Mouse (Mus musculus): ENCODE results near the gene Nudcd3. TPM values are rescaled to one million over a fixed set of nuclear protein-coding genes. Genes with fewer than 3 reads are reported as not detected.

Nudcd3 gene
- 49.5 and 50.8 TPM in 2 replicates for polyA plus RNA-seq (2016; fragmentation: Nextera tagmentation; extraction: Ambion mirVana)

DNA sequence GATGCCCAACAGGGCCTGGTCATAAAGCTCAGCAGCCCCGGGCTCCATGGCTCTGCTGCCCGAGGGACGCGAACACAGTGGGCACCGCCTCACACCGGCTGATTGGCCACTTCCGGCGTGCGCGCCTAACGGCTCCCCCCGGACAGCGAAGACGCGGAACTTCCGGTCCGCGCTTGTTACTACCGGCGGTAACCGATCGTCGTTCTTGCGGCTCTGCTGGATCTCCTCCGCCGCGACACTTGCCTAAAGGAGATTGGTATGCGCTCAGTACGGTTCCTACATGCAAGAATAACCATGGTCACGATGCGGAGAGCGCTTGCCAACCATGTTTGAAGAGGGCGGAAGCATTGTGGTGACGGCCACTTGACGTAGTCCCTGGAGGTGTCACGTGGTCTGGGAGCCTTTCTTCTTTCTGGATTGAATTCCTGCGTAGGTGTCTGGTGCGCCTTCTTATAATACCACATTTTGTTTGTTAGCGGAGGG is at the start of gene Nudcd3:
Gene Nudcd3 (minus strand): TSS at position 329 of the 483 bp plus-strand sequence.
- under 1% methylated on average over 39 of the region's 39 CpGs for WGBS
- no peaks in the 10 kb centered on the region for H3K9me3 ChIP-seq
- H3K27ac ChIP-seq: peak within 1 kb of the TSS; percentile 92
- no peaks in the 10 kb centered on the region for H3K36me3 ChIP-seq
- peak; percentile 91 for ATAC-seq (ENCODE audit: insufficient number of reproducible peaks, insufficient read depth, low FRiP score, low TSS enrichment)
- H3K4me2 ChIP-seq (replicated peaks): peak within 1 kb of the TSS; percentile 92
- H3K4me1 ChIP-seq: peaks cover 15% of the 10 kb centered on the region
- peak within 1 kb of the TSS; percentile 83 for H3K4me3 ChIP-seq
- no peaks in the 10 kb centered on the region for H3K27me3 ChIP-seq
- H3K9ac ChIP-seq: peak within 1 kb of the TSS; percentile 89

DNA sequence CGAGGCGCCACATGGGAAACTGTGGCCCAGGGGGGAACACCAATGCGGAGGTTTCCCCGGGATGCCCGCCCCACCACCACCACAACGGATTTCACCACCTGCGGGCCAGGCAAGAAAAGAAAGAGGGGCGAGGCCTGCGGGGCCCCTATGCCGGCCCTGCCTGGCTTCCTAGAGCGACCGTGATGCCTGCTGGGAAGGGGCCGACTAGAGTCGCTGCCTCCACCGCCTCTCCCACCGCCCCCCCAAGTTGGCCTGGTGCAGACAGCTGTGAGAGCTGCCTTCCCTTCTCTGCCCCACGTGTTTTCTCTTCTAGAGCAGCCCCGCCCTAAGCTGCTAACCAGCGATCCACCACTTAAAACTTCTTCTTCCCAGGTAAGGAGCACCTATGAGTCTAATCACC is 44.5 kb upstream of the Nudcd3 start:
- ATAC-seq (ENCODE audit: insufficient number of reproducible peaks, insufficient read depth, low FRiP score, low TSS enrichment): no peak
- no peaks in the 10 kb centered on the region for H3K27me3 ChIP-seq
- no peaks in the 10 kb centered on the region for H3K9me3 ChIP-seq
- no peaks in the 10 kb centered on the region for H3K36me3 ChIP-seq
- no peaks in the 10 kb centered on the region for H3K4me1 ChIP-seq
- H3K4me2 ChIP-seq (replicated peaks): no peak overlapping the region
- no peak overlapping the region for H3K9ac ChIP-seq
- H3K27ac ChIP-seq: no peak overlapping the region
- no peak overlapping the region for H3K4me3 ChIP-seq
- 49% methylated on average over 19 of the region's 19 CpGs for WGBS

DNA sequence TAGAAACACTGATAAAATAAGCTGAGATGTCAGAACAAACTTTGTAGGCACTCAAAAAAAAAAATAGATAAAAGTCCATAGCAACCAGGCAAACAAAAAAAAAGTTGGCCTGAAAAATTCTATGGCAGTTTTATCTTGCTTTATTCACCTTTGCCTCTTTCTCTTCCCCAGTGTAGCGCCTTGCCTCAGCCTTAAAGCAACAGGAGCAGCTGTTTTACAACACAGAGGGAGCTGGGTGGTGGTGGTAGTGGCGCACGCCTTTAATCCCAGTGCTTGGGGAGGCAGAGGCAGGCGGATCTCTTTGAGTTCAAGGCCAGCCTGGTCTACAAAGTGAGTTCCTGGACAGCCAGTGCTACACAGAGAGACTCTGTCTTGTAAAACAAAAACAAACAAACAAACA is 32.8 kb upstream of the Nudcd3 start:
- no peak for ATAC-seq (ENCODE audit: insufficient number of reproducible peaks, insufficient read depth, low FRiP score, low TSS enrichment)
- 81% methylated on average over 4 of the region's 4 CpGs for WGBS
- Histone ChIP-seq H3K9me3 (0 out of 2 replicates have a peak, but pooled peaks cover 3% of the 10 kb centered on the region), H3K4me3 (no peak overlapping the region), H3K4me1 (no peaks in the 10 kb centered on the region), H3K4me2 (replicated peaks) (no peak overlapping the region), H3K36me3 (no peaks in the 10 kb centered on the region), H3K27ac (no peak overlapping the region), H3K27me3 (no peaks in the 10 kb centered on the region), H3K9ac (no peak overlapping the region)

DNA sequence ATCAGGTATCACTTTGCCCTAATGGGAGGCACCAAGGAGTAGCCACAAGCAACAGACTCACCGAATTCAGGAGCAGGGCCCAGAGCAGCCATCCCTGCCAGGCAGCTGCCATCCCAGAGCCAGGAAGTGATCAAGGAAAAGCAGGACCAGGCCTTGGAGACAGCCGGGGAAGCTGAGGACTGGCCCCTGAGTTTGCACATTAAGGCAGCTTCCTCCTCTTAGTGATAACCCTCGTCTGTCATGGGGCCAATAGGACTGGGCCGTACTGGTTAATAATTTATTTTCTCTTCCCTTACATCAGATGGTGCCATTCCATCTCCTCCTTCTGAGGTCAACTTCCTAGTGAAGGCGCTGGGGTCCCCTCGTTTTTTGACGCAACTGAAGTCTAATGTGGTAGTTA is 29.8 kb upstream of the Nudcd3 start, which contains the start of gene Npc1l1:
Gene Npc1l1 (minus strand): TSS at position 132 of the 400 bp plus-strand sequence.
- Histone ChIP-seq H3K27me3 (no peaks in the 10 kb centered on the region), H3K4me2 (replicated peaks) (no peak within 1 kb of the TSS), H3K4me1 (no peaks in the 10 kb centered on the region), H3K27ac (no peak within 1 kb of the TSS), H3K4me3 (no peak within 1 kb of the TSS), H3K9ac (no peak within 1 kb of the TSS), H3K9me3 (0 out of 2 replicates have a peak, but pooled peaks cover under 1% of the 10 kb centered on the region), H3K36me3 (no peaks in the 10 kb centered on the region)
- WGBS: 88% methylated on average over 7 of the region's 7 CpGs
- ATAC-seq (ENCODE audit: insufficient number of reproducible peaks, insufficient read depth, low FRiP score, low TSS enrichment): no peak

DNA sequence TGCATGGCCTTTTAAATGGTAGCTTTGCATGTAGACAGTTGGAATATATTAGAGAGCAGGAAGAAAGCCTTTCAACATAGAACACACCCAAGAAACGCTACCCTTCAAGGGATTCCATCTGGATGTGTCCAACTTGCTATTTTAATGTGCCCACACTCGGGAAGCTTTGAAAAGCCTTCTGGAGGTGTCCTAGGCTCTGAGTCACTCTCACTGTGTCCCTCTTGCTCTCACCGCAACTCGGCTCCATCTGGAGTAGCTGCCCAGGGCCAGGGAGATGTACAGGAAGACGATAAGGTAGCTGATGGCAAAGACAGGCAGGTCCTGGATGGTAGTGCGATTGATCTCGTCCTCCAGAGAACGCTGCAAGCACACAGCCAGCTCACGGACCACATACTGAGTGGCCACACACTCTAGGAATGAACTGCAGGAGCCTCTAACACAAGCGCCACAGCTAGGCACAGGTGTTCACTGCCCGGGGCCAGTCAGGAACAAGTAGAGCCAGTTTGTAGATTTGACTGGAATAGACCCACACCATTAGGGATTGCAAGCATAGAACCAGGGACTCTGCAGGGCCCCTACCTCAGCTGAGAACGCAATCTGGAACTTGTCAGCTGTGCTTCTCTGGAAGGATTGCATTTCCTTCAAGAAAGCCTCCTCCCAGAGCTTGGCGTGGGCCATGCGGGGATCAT is 24.5 kb upstream of the Nudcd3 start:
- Histone ChIP-seq H3K27ac (no peak overlapping the region), H3K9ac (no peak overlapping the region), H3K4me2 (replicated peaks) (no peak overlapping the region), H3K9me3 (no peaks in the 10 kb centered on the region), H3K4me3 (no peak overlapping the region), H3K36me3 (no peaks in the 10 kb centered on the region), H3K27me3 (no peaks in the 10 kb centered on the region), H3K4me1 (no peaks in the 10 kb centered on the region)
- ATAC-seq (ENCODE audit: insufficient number of reproducible peaks, insufficient read depth, low FRiP score, low TSS enrichment): no peak
- 78% methylated on average over 14 of the region's 14 CpGs for WGBS

DNA sequence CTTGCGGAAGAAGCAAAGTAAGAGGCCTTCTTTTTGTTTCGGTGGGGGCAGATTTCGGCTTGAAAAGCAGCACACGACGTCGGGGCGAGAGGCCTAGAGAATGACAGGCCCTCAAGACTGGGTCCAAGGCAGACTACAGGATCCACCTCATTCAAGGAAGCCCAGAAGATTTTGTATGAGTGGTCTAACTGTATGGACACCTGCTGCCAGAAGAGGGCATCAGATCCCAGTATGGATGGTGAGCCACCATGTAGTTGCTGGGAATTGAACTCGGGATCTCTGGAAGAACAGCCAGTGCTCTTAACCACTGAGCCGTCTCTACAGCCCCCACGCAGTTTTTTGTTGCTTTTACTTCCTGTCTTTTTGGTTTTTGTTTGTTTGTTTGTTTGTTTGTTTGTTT is 22.0 kb upstream of the Nudcd3 start:
- Histone ChIP-seq H3K9ac (no peak overlapping the region), H3K9me3 (no peaks in the 10 kb centered on the region)
- 90% methylated on average over 10 of the region's 10 CpGs for WGBS

DNA sequence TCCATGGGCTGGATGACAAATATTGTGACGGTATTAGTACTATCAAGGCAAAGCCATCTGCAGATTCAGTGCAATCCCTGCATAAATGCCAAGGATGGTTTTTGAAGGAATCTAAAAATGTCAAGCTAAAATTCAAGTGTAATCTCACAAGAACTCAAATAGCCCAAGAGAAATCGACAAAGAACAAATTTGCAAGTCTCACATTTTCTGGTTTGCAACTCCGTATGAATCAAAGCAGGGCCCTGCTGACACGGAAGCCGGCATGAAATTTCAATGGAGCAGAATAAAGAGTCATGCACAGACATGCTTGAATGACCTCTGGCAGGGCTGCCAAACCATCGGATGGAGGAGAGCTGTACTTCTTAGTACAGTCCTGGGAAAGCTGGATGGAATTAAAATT is 19.8 kb upstream of the Nudcd3 start:
- ATAC-seq (ENCODE audit: insufficient number of reproducible peaks, insufficient read depth, low FRiP score, low TSS enrichment): no peak
- Histone ChIP-seq H3K4me3 (no peak overlapping the region), H3K4me2 (replicated peaks) (no peak overlapping the region), H3K36me3 (no peaks in the 10 kb centered on the region), H3K9me3 (no peaks in the 10 kb centered on the region), H3K27me3 (no peaks in the 10 kb centered on the region), H3K27ac (no peak overlapping the region), H3K4me1 (no peaks in the 10 kb centered on the region), H3K9ac (no peak overlapping the region)
- whole genome bisulfite sequencing: 84% methylated on average over 6 of the region's 6 CpGs

More for the DNA sequence above, 22.0 kb upstream of the Nudcd3 start:
- Histone ChIP-seq H3K4me2 (replicated peaks) (no peak overlapping the region), H3K27me3 (no peaks in the 10 kb centered on the region), H3K4me1 (no peaks in the 10 kb centered on the region), H3K36me3 (no peaks in the 10 kb centered on the region), H3K4me3 (no peak overlapping the region), H3K27ac (no peak overlapping the region)
- no peak for ATAC-seq (ENCODE audit: insufficient number of reproducible peaks, insufficient read depth, low FRiP score, low TSS enrichment)

DNA sequence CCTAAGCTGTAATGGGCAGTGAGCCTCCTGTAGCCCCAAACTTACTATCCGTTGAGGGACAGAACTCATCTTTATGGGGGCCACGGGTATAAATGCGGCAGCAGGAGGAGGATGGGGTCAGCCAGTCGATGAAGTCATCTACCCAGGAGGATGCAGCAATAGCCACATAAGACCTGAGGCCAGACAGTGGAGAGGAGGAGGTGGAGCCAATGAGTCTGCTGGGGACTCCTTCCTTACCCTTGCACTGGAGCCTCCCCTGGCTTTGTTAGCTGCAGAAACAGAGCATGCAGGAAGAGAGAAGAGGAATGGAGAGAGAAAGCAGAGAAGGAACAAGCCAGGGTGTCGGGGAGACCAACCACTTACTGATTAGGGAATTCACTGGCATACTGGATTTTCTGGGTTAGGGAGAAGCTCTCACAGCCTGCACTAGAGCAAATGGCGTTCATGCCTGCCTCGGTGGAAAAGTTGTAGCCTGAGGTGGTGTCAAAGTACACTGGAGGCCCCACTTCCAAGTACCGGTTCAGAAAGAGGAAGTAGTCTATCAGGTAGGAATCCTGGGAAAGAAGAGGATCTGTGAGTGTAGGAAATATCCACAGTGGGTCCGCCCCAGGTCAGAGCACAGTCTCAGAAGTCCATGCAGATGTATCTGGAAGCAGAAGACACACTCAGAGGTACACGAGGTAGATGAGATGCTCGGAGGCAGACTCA is 18.1 kb upstream of the Nudcd3 start:
- WGBS: 76% methylated on average over 11 of the region's 11 CpGs
- ATAC-seq (ENCODE audit: insufficient number of reproducible peaks, insufficient read depth, low FRiP score, low TSS enrichment): no peak
- Histone ChIP-seq H3K27ac (no peak overlapping the region), H3K36me3 (no peaks in the 10 kb centered on the region), H3K4me3 (no peak overlapping the region), H3K9me3 (no peaks in the 10 kb centered on the region), H3K4me1 (no peaks in the 10 kb centered on the region), H3K9ac (no peak overlapping the region), H3K27me3 (no peaks in the 10 kb centered on the region), H3K4me2 (replicated peaks) (no peak overlapping the region)

DNA sequence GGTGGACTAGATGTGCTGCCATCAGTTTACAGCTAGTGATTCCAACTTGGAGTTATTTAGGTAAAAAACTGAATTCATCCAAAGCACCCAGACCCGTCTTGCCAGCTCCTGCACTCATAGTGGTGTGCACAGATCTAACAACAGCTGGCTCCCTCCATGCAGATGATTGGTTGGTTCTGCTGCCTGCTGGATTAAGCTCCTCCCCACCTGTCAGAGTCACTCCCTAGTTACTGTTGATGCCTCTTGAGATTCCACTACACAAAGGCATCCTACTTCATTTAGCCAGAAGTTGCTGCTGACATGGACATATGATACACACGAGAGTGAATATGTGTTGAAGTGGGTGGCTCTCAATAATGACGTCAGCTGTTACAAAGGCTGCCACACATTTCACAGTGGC is 16.6 kb upstream of the Nudcd3 start:
- no peak overlapping the region for H3K9ac ChIP-seq
- WGBS: 43% methylated on average over 3 of the region's 3 CpGs
- H3K27me3 ChIP-seq: no peaks in the 10 kb centered on the region
- no peaks in the 10 kb centered on the region for H3K9me3 ChIP-seq
- H3K27ac ChIP-seq: no peak overlapping the region
- no peaks in the 10 kb centered on the region for H3K4me1 ChIP-seq
- no peaks in the 10 kb centered on the region for H3K36me3 ChIP-seq
- ATAC-seq (ENCODE audit: insufficient number of reproducible peaks, insufficient read depth, low FRiP score, low TSS enrichment): 0 out of 2 replicates have a peak, but pooled peaks have one; percentile 41
- H3K4me3 ChIP-seq: no peak overlapping the region
- H3K4me2 ChIP-seq (replicated peaks): no peak overlapping the region

DNA sequence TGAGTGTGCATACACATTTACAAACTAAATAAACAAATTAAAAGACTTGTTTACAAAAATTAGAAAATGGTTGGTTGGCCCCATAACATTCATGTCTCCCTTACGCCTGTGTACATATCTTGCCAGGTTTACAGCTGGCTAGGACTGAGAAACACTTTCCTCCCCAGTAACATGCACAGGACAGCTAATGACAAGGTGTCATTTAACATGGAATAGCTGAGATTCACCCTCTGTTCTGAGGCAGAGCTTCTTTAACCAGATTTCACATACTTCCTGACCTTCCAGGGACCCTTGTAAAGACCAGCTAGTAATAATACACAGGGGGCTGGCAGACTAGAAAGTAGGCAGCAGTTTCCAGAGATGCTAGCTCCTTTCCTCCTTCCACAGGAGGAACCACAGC is 7.9 kb upstream of the Nudcd3 start:
- Histone ChIP-seq H3K4me2 (replicated peaks) (no peak overlapping the region), H3K36me3 (no peaks in the 10 kb centered on the region), H3K9me3 (0 out of 2 replicates have a peak, but pooled peaks cover 4% of the 10 kb centered on the region), H3K9ac (no peak overlapping the region), H3K27me3 (no peaks in the 10 kb centered on the region), H3K27ac (no peak overlapping the region), H3K4me1 (no peaks in the 10 kb centered on the region), H3K4me3 (no peak overlapping the region)
- WGBS: 83% methylated on average over 1 of the region's 1 CpGs
- ATAC-seq (ENCODE audit: insufficient number of reproducible peaks, insufficient read depth, low FRiP score, low TSS enrichment): no peak

DNA sequence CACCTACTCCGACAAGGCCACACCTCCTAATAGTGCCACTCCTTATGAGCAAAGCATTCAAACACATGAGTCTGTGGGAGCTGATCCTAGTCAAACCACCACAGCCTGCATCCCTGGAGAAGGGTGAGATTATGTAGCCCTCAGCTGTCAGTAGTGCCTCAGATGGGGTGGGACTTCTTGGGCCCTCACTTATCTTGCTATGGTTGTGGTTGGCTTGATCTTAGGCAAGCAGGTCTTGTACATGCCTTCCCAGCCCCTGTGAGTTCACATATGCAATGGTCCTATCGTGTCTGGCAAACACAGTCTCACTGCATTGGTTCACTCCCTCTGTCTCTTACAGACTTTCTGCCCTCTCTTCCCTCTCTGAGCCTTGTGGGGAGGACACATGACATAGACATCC is 6.9 kb upstream of the Nudcd3 start:
- ATAC-seq (ENCODE audit: insufficient number of reproducible peaks, insufficient read depth, low FRiP score, low TSS enrichment): no peak
- Histone ChIP-seq H3K4me3 (no peak overlapping the region), H3K27ac (no peak overlapping the region), H3K9me3 (0 out of 2 replicates have a peak, but pooled peaks cover 4% of the 10 kb centered on the region), H3K9ac (no peak overlapping the region), H3K4me2 (replicated peaks) (no peak overlapping the region), H3K27me3 (no peaks in the 10 kb centered on the region), H3K36me3 (no peaks in the 10 kb centered on the region), H3K4me1 (no peaks in the 10 kb centered on the region)
- 78% methylated on average over 2 of the region's 2 CpGs for WGBS

DNA sequence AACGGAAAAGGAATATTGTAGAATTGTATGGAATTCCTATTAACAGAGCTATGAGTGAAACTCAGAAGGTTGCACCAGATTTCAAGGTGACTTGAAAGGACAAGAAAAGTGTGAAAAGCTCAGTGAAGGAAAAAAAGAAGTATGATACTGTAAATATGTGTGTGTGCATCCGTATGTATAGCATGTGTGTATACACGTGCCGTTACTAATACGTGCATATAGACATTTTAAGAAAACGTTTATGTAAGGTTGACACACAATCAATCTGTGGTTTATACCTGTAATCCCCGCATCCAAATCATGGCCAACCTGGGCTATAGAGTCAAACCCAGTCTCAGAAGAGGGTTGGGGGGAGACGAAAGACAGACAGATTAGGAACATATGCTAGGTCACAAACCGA is 355 bp upstream of the Nudcd3 start:
- H3K27ac ChIP-seq: peak overlapping the region; percentile 92; the same call in 1 of the 2 replicates
- H3K4me1 ChIP-seq: peaks cover 15% of the 10 kb centered on the region
- 24% methylated on average over 9 of the region's 9 CpGs for WGBS
- no peaks in the 10 kb centered on the region for H3K36me3 ChIP-seq
- no peaks in the 10 kb centered on the region for H3K9me3 ChIP-seq
- H3K4me2 ChIP-seq (replicated peaks): peak overlapping the region; percentile 92
- no peak; the same call in 1 of the 2 replicates for ATAC-seq (ENCODE audit: insufficient number of reproducible peaks, insufficient read depth, low FRiP score, low TSS enrichment)
- H3K9ac ChIP-seq: peak overlapping the region; percentile 89
- H3K27me3 ChIP-seq: no peaks in the 10 kb centered on the region
- H3K4me3 ChIP-seq: peak overlapping the region; percentile 83

All from embryonic facial prominence, embryonic 12.5 days (tissue).